Mouse (Mus musculus) ES-Bruce4 (cell line): ENCODE measurements around the gene Ypel2.

Experiments
- CTCF ChIP-seq: IDR thresholded peaks from one replicate; pipeline ENCODE4 v1.8.1; 2011; ENCODE audit warnings: low read depth, low read length
- EP300 ChIP-seq: IDR thresholded peaks from 2 replicates; pipeline ENCODE4 v1.6.1; 2011; ENCODE audit warnings: low read depth, low read length; ENCODE audit not compliant: insufficient read depth
- POLR2A ChIP-seq: IDR thresholded peaks from one replicate; pipeline ENCODE4 v1.8.1; 2011; ENCODE audit warnings: low read length; ENCODE audit not compliant: insufficient read depth

- TF ChIP-seq POLR2A (no peak), CTCF (peak; percentile 35), EP300 (no peak)
These were observed 87.2 kb downstream of the Ypel2 start for GRCm38 (mm10) chr11:86906257-86906656.
